Mouse (Mus musculus): Measurements from ENCODE around the gene Pxt1. TPM values are rescaled to one million over a fixed set of nuclear protein-coding genes. Genes with fewer than 3 reads are reported as not detected.

Pxt1 gene
- polyA plus RNA-seq, 1 experiment from 2014 or later, result not detected

DNA sequence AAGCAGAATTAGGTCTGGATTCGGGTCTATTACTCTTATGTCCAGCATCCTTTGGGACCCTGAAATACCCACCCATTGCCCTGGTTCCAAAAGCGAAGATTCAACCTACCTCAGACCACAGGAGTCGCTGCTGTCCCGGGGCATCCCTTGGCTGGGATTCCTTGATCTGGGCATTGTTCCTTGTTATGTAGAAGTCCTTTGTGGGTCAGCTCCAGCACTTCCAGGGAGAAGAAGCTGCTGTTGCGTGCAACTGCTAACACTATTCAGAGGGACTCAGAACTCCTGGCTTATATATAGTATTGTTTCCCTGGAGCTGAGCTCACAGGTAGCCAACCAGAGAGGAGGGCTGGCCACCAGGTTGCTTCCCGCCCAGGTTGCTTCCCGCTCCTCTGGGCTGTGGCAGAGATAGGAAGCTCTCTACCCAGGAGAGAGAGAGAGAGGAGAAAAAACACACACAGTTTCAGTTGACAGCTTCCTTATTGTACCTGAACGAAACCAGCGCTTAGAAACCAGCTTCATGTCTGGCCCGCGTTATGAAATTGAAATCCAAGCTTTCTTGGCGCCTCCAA is 28.5 kb downstream of the Pxt1 start, which contains the start of gene 4930539E08Rik:
TSS of gene 4930539E08Rik (minus strand) at position 265 of the 569 bp plus-strand sequence.
- no peak for DNase-seq (ENCODE audit: low spot score)

DNA sequence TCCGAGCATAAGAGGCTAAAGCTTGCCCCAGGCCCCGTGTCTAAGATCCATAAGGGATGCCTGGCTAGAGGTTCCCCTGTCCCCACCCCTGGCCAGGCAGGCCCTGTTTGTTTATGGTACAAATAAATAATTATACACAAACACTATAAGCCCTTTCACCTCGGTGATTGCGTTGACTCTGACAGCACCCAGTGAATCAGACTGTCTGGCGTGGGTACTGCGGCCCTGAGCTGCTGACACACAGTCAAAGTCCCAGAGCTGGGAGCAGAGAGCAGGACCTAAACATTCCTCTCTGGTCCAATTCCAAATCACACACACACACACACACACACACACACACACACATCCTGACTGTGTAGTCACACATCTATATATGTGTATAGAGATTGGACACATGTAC is 29.7 kb downstream of the Pxt1 start:
- DNase-seq (ENCODE audit: low spot score), result no peak

DNA sequence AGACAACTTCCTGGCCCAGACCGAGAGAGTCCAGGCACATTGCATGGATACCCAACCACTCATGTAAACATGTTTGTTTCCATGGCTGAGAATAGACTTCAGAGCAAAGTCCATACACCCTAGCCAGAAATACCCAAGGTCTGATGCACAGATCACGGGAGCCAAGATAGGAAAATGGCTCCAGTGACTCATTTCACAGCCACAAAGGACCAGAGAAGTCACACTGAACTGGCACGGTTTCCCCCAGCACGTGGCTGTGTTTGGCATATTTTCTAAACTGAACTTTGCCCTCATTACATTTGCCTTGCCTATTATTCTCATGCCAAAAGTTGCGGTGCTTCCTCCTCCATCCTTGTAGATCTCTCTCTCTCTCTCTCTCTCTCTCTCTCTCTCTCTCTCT is 30.4 kb downstream of the Pxt1 start:
- DNase-seq (ENCODE audit: low spot score), result no peak

DNA sequence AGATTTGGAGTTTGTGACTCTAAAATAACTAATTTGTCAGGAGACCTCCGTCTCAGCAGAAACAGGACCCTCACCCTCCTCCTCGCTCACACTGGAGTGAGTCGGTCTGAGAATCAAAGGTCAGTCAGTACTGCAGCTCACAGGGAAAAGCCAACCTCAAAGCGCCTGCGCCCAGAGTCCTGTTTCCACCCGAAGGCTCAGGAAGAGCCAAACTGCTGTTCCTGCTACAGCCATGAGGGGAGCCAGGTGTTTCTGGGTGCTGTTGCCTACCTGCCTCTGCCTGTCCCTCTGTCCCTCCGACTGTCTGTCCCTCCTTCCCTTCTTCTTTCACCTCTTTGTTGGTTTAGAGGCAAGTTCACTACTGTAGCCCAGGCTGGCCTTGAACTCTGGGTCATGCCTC is 33.5 kb downstream of the Pxt1 start:
- peak; percentile 16 for DNase-seq (ENCODE audit: low spot score)

DNA sequence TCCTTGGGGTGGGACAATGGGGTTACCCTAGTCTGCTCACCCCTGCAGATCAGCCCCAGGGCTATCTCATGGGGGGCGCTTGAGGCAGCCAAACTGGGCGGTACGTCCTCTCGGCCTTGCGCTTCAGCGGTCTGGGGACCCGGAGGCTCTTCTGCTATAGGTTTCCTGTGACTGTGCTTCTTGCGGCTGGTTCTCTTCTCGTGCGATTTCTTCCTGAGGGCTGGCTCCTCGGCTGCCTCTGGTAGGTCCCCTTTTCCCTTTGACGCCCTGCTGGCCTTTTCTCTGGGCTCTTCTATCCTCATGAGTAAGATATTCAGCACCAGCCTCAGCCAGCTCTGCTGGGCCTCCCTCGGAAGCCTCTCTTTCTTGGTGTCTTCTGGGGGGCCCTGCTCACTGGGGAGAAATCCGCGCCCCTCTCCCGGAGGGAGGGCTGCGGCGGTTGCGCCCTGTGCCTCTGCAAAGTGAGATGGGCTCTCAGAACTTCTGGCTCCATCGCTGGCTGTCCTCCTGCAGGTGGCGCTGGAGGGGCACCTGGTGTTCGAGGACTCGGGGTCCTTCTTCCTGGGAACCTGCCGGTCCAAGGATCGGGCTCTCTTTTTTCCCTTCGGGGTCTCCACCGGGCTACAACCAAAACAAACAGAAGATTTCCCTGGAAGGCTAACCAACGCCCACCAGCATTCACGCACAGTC is 34.2 kb downstream of the Pxt1 start:
- peak; percentile 65 for DNase-seq (ENCODE audit: low spot score)

DNA sequence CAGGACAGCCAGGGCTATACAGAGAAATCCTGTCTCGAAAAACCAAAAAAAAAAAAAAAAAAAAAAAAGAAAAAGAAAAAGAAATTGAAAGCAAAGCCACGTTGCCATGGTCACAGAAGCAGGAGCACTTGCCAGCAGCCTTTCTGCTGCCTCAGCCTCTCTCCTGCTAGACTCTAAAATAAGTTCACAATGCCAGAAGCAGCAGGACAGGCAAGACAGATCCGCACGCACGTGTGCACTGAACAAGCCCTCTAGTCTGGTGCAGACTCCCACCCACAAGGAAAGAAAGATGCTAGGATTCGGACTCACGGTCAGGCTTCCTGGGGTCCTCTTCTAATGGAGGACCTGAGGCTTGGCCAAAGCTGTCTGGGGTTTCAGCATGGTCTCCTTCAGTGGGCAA is 35.7 kb downstream of the Pxt1 start:
- DNase-seq (ENCODE audit: low spot score), result no peak

DNA sequence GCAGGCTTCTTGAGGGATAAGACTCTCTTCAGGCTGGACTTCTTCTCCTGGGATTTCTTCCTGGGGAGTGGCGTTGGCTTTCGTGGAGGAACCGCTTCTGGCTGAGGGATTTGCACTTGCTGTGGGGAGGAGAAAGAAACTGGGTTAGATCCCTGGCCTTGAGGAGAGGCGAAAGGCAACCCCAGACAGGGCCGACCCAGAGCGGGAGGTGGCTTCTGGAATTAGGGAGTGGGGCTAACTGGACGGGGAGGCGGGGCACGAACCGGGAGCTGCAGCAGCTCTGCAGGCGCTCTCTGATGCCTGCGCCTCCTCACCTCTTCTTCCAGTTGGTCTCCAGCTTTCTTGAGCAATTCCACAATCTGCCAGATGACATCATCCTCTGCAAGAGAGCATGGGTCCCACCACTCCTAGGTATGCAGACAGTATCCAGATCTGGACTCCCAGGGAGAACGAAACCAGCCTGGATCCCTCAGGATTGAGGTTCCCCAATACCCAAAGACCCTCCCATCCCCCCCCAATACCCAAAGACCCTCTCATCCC is 38.2 kb downstream of the Pxt1 start:
- no peak for DNase-seq (ENCODE audit: low spot score)

DNA sequence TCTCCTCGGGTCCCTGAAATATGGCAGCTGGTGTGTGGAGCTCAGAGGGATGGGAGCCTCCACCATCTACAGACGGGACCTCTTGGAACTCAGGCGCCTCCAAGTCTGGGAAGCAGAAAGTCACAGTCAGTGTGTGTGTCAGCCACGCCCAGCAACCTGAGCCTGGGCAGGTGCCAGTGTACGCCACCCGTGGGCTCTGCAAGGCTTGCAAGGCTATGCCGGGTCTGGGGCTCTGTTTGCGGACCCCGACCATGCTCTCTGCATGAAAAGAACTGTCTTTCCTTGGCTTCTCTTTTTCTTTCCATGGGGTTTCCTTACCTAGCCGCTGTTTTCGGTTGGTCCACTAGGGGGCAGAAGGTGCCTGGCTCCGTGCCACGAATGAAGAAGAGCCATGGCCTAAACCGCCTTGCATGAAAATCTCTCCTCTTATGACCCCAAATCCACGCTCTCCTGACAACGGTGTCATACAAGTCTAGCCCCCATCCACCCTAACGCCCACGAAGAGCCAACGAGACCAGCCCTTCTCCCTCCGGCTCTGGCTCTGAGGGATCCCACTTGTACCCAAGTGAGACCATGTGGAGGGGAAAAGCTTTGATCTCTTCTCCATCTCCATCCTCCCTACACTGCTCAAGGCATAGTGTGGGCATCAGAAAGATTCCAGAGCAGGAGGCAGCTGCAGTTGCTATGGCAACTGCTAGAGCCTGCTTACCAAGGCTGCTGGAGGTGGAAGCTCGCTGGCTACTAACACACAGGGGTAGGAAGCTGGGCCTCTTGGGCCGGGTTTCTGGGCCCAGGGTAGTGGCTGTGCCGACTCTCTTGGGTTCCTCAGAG is 38.9 kb downstream of the Pxt1 start:
- DNase-seq (ENCODE audit: low spot score), result peak; percentile 63

DNA sequence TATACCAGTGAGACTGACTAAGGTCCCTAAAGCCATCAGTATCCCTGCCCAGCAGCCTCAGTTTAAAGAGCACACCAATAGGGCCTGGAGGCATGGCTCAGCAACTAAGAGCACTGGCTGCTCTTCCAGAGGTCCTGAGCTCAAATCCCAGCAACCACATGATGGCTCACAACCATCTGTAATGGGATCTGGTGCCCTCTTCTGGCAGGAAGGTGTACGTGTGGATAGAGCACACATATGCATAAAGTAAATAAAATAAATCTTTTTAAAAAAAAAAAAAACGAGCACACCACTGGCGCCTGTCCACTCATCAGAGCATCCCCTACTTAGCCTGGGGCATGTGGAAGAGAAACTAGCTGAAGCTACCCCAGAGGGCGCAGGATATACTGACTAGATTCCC is 42.1 kb downstream of the Pxt1 start:
- no peak for DNase-seq (ENCODE audit: low spot score)

DNA sequence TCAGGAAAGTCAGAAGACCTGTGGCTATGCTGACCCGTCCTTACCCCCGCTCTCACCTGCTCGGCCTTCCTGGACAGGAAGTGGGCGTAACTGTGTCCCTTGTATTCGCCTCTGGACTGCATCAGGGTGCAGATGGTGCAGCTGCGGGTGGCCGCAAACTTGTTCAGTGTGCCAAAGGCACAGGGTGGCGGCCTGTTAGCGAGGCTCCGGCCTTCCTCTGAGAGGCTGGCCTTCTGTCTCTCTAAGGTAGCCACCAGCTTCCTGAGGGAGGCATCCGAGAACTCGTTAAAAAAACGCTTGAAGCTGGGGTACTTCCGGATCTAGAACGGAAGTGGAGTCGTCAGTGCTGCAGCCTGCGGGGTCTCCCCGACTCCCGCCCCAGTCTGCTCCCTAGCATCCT is 44.2 kb downstream of the Pxt1 start:
- no peak for DNase-seq (ENCODE audit: low spot score)

DNA sequence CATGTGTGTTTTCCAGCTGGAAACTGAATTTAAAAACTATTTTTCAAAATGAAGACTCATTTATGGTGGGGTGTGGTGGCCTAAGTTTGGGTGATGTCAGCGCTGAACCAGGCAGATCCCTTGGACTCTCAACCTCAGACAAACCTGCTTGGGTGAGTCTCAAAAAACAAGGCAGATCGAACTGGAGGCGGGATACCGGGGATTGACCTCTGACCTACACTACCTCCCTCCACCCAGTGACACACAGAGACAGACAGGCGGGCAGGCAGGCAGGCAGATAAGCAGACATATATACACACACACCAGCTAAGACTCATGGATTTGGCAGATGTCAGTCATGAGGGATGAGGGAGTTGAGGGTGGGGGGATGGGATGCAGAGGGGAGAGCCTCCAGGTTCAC is 45.4 kb downstream of the Pxt1 start:
- DNase-seq (ENCODE audit: low spot score), result no peak

DNA sequence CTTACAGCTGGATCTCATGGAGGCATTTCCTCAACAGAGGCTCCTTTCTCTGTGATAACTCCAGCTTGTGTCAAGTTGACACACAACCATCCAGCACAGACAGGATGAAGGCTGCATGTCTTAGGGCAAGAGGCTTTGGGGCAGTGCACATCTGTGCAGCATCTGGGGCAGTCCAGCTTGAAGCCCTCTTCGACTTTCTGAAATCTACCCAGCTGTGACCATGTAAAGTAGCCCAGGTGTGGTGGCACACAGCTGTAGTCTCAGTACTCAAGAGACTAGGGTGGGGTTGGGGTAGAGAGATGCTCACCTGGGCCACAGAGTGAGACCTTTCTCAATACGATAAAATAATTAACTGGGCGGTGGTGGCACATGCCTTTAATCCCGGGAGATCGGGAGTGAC is 45.8 kb downstream of the Pxt1 start:
- no peak for DNase-seq (ENCODE audit: low spot score)

DNA sequence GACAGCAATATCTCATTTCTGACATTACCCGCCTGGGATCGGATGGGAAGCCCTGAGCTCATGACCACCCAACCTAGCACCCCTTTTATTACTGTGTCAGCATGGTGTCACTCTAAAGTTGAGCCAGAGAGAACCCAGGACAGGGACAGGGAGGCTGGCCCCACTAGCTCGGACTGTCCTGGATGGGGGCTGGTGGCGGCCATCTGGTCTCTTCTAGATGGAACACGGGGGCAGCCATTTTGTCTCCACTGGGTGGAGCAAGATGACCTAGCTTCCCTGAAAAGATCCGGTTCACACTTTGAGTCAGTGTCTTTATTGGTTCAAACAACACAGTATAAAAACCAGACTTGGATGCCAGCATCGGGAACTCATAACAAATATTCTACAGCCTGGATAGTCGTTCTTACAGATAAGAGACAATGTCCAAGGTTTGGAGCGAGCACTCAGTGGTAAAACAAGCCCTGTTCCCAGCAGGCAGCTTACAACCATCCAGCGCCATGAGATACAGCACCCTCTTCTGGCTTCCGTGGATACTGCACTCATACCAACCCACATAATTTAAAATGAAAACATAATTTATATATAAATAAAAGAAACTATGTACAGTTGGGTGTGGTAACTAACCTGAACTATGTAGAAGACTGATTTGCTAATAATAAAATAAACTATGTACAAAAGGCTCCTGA is 47.4 kb downstream of the Pxt1 start:
- DNase-seq (ENCODE audit: low spot score), result no peak

DNA sequence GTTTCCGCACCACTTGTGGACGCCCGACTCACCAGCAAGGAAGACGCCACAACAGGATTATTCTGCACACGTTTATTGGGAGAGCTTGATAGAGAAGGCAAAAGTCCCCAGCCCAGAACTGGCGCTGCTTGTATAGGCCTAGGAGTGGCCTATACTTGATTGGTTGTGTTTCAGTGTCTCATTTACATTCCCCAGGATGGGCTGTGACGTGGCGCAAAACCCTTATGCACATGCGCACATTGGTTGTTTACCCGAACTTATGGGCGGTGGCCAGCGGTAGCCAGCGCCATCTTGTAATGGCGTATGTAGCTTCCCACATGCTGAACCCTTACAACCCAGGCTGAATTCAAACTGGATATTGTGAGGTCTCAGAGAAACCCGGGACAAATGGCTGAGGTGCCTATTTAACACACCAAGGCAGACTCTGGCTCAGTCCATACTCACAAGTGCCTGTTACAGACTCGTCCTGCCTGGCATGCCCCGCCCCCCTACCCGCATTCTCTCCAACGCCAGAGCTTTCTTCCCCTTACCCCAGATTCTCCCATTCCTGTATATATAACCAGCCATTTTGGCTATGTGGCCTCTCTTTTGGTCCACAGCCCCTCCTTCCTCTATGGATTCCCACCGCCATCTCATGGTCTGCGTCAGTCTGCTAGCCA is 48.3 kb downstream of the Pxt1 start:
- no peak for DNase-seq (ENCODE audit: low spot score)

DNA sequence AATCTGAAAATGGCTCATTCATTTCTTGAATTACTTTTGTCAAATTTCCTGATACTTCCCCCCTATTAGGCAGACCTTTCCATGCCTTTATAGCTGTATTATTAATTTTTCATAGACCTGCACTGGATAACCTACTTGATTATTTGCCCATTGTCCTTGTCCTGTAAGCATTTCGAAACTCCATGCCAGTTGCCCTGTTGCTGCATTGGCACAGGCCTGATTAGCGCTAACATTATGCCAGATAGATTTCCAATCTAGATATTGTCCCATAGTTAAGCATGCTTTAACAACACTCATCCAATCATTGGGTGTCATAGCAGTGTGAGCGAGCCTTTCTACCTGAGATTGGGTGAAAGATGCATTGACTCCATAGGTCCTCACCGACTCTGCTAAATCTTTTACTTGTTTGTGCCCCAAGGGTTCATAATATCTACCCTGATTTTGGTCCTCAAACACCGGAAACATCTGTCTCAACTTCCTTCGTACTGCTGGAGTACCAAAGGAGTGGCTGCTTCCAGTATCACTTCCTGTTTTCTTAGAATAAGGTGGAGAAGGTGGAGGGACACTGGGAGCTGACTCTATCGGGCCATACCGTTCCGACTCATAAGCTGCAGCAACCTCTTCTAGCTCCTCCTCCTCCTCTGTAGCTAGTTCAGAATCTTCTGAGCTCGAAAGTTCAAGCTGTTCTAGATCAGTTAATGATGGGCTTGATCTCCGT is 49.4 kb downstream of the Pxt1 start:
- DNase-seq (ENCODE audit: low spot score), result no peak

DNA sequence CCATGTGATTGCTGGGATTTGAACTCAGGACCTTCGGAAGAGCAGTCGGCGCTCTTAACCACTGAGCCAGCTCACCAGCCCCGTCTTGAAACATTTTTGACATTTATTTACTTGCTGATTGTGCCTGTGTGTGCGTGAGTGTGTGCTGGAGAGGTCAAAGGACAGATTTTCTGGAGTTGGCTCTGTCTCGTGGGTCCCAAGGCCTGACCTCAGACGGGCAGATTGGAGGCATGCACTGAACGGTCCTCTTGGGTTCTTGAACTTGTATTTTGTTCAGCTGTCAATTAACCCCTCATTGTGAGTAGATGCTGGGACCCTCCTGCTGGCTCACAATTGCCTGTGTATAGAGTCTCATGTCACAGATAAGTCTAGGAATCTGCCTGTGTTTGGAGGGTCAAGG is 57.4 kb downstream of the Pxt1 start:
- DNase-seq (ENCODE audit: low spot score), result no peak

DNA sequence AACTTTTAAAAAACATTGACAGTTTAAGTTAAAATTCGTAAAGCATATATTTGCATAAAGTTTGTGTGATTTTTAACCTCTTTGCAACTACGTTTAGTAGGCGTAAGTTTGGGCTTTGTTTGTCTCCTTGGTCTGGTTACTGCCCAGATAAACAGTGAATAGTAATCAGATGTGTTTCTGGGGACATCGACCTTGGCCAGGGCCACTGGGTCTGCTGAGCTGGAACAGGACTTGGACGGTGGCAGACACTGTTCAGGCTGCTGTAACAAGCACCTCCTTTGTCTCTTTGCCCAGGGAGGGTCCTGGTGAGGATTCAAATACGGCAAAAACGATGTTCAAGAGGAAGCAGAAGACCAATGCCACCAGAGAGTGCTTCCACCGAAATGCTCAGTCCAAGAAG is 58.4 kb downstream of the Pxt1 start:
- no peak for DNase-seq (ENCODE audit: low spot score)

Measured in thymus, postnatal 0 days (tissue).